Mouse (Mus musculus): Measurements from ENCODE around the gene Trpm3. TPM values are rescaled to one million over a fixed set of nuclear protein-coding genes. Genes with fewer than 3 reads are reported as not detected.

Gene Trpm3
- total RNA-seq, 2 experiments from 2014 or later, result not detected

DNA sequence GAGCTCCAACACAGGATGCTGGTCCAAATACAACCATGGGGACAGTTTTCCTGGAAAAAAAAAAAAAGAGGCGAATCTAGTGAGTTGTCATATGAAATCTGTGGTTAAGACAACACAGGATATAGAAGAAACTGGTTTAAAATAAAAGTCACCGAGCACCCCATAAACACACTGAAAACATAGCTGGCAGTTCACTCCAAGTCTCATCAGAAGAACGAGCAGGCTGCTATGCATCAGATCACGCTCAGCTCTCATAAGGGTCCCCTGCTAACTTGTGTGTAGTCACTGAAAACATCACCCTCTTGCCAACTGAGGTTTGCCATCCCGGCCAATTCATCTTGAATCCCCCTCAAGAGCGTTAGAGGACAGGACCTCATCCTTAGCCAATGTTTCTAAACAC is 476.5 kb downstream of the Trpm3 start:
- no peak for ATAC-seq (replicated peaks; ENCODE audit: poor library complexity, severe bottlenecking)

DNA sequence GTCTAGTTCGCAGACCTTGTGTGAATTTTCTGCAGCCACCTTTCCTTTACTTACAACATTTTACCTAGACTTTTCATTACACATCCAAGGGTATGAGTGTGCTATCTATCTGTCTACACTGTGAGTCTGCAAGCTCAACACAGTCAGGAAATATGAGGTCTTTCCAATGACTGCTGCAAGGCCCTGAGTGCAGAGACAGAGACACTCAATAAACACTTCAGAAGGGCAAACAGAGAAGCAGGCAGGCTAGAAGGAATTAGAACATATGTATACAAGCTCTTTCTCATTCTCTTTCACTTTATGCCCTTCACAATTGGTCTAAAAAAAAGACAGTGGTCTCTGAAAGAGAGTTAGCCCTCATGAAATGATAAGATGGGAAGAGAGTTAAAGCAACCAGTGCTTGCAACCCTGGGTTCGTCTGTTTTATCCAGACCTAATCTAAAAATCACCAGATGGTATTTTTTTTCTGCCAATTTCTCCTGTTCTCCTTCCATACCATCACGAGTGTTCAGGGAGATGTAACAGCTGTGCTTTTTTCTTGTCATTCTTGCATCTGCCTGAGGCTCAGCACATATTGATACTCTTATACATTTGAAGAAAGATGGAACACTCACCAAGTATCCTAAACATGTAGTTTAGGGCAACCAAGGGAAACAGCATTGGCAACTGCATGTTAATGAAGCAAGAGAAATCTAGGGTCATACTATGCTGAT is 486.1 kb downstream of the Trpm3 start:
- no peak for ATAC-seq (replicated peaks; ENCODE audit: poor library complexity, severe bottlenecking)

DNA sequence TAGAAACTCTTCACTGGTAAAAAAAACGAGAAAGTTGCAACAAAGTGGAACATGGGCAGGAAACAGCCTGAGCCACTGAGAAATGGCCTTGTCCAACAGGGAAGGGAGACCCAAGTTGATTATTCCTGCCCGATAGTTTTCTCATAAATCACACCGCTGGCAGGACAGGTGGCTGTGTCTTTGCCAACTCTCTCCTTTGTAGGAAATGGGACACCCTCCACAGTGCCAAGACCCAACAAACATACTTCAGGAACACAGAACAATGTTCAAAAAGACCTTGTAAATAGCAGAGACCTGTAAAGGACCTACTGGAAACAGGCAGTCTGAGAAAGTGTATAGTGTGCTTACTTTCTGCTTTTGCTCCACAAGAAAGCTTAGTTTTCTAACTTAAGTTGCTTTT is 490.0 kb downstream of the Trpm3 start:
- no peak for ATAC-seq (replicated peaks; ENCODE audit: poor library complexity, severe bottlenecking)

DNA sequence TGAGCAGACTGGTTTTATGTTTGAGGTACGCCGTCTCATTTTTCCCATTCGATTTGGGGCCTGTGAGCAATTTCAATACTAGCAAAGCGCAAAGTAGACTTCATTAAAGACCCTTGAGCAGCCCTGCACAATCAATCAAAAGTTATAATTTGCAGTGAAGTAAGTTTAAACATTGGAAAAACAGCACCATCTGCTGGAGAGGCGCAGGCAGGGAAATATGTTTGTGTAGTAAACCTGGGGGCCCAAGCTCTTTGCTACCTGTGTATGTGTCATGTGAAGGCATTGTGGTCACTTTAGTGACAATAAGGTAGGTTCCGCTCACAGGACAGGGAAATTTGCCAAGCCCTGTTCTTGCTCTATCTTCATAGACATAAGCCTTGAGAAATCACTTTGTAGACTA is 492.5 kb downstream of the Trpm3 start:
- no peak for ATAC-seq (replicated peaks; ENCODE audit: poor library complexity, severe bottlenecking)

DNA sequence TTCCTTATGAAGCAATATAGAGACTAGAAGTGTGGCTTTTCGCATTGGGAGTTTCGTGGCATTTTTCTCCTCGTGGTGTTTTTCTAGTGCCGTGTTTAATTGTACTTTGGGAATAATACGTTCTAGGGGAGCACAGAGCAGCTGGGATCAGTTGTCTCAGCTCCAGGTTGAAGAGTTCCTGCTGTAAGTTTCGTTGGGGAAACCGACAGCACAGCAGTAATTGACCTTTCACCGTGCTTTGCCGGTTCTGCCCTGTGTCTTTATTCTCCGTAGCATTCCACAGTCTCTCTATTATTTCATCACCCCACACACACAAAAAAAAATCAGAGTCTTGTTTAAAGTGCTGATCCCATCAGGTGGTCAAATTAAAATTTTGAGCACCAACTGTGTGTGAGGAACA is 496.8 kb downstream of the Trpm3 start:
- ATAC-seq (replicated peaks; ENCODE audit: poor library complexity, severe bottlenecking), result no peak

DNA sequence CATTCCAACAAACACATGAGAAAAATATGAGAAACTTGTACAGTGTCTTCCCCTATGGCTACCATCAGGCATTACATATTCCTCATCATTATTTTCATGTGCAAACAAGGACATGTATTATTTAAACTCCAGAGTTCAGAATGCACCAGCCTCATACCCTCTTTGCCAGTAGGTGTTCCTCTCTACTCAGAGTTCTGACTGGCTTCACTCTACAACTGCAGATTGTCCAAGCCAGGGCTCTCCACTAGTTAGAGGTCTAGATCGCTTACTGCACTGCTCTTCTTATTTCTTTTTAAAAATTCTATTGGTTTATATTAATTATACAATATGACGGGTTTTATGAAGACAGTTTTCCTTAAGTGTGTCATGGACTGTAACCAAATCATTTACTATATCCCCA is 498.9 kb downstream of the Trpm3 start:
- no peak for ATAC-seq (replicated peaks; ENCODE audit: poor library complexity, severe bottlenecking)

- ATAC-seq (replicated peaks; ENCODE audit: poor library complexity, severe bottlenecking), result no peak
These were observed 499.6 kb downstream of the Trpm3 start for GRCm38 (mm10) chr19:22638394-22638954.

DNA sequence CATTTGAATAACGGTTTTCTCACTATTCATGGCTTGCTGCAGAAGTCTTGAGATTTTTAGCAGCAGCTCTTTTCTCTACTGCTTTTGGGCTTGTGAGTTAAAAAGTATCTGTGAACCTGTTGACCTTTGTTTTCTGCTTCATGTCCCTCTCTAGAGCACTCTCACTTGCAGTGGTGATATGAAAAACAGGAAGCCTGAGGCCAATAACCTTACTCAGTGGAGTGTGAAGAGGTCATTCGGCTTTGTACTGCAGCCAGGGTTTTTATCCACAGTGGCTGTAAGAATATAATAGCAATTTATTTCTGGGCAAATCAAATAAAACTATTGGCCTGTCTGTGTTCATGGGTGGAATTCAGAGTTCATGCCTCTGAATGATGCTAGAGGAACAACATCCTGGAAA is 503.3 kb downstream of the Trpm3 start:
- ATAC-seq (replicated peaks; ENCODE audit: poor library complexity, severe bottlenecking), result no peak

DNA sequence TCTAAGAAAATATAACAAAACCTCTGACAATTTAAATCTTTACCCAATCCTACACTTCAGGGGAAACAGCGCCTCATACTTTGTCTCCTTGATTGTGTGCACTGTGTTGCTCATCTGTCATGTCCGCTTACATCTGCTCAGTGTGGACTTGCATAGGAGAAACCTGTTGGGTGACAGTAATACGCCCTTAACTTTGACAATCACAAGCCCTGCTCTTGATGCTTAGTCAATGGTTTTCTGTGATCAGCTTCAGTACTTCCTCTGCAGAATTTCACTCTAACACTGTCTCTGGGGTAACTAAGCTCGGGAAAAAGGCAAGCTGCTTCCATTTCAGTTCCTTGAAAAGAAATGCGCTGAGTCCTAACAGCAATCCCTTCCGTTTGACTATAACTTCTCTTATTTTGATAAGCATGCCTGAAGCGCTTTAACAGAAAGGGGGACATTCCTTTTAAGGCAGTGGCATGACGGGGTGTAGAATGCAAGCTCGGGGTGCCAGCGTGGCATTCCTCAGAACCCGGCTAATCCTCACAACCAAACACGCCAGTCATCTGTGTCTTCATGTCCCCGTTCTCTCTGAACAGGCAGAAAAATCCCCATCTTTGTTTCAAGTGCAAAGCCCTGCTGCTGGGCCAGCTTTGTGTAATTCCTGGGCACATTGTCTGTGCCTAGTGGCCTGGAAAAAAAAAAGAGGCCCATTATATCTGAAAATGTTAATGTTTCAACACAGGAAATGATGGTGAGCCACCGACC is 517.8 kb downstream of the Trpm3 start:
- ATAC-seq (replicated peaks; ENCODE audit: poor library complexity, severe bottlenecking), result no peak

GRCm38 (mm10) chr19:22657251-22657650 is 518.4 kb downstream of the Trpm3 start:
- ATAC-seq (replicated peaks; ENCODE audit: poor library complexity, severe bottlenecking), result no peak

- no peak for ATAC-seq (replicated peaks; ENCODE audit: poor library complexity, severe bottlenecking)
These were observed 526.6 kb downstream of the Trpm3 start for GRCm38 (mm10) chr19:22665401-22665800.

GRCm38 (mm10) chr19:22670222-22670621 is 531.4 kb downstream of the Trpm3 start:
- ATAC-seq (replicated peaks; ENCODE audit: poor library complexity, severe bottlenecking), result no peak

DNA sequence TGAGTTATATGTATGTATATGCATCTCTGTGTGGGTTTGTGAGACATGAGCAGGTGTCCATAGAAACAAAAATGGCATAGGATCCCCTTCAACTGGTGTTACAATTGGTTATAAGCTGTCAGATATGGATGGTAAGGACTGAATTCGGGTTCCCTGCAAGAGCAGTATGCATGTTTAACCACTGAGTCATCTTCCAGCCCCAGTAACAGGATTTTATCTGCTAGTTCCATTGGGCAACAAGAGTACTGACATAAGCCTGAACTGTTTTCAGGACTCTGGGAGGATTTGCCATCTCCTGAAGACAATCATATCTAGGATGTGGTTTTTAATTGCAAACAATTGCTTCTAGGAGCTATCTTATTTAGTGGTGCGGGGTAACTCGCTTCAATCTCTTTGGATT is 534.0 kb downstream of the Trpm3 start:
- no peak for ATAC-seq (replicated peaks; ENCODE audit: poor library complexity, severe bottlenecking)

GRCm38 (mm10) chr19:22676206-22676605 is 537.4 kb downstream of the Trpm3 start:
- ATAC-seq (replicated peaks; ENCODE audit: poor library complexity, severe bottlenecking), result no peak

DNA sequence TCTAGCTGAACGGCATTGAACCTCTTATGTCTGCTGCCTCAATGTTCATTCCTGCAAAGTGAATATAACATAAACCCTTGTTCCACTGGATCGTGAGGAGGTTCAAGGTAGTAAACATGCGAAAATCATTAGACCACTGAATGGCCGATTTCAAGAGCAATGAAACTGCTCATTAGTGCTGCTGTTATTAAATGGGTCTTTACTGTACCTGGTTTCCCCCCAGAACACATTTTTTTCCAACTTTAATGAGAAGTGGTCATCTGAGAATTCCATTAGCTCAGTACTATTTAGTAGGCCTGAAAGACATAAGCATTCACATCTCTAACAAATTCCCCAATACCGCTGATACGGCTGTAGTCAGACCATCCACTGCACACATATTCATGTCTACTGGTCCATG is 543.4 kb downstream of the Trpm3 start:
- no peak for ATAC-seq (replicated peaks; ENCODE audit: poor library complexity, severe bottlenecking)

DNA sequence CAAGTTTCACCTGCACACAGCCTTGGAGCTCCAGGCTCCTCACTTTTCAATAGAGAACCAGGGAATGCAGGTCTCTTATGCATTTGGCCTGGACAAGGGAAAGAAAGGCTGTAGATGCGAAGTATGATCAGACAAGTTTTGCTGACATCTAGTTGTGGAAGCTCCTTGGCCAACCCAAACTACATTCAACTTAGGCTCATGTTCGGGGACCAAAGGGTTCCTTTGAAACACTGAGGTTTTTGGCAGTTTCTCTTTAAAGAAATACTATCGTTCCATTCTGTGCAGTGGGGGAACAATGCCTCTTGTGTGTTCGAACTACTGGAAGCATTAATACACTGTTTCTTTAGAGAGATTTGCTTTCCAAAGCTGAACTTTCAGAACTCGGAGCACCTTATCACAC is 553.1 kb downstream of the Trpm3 start:
- ATAC-seq (replicated peaks; ENCODE audit: poor library complexity, severe bottlenecking), result no peak

DNA sequence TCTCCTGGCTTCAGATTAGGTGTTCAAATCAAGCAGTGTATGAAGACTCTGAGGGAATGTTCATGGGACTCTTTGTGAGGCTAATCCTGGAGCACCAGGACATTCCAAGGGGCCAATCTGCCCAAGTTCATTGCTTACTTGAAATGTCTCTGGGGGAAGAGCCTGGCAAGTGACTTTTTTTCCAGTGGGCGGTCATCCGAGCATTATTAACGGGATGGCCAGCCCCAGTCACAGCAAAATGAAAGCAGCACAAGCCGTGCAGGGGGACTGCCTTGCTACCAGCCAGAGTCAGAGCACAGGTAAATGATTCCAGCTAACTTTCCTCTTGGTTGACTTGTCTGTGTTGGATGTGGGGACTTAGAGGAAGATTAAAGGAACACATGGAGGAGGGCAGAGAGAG is 553.7 kb downstream of the Trpm3 start:
- no peak for ATAC-seq (replicated peaks; ENCODE audit: poor library complexity, severe bottlenecking)

- ATAC-seq (replicated peaks; ENCODE audit: poor library complexity, severe bottlenecking), result no peak
These were observed 554.1 kb downstream of the Trpm3 start for GRCm38 (mm10) chr19:22692956-22693355.

DNA sequence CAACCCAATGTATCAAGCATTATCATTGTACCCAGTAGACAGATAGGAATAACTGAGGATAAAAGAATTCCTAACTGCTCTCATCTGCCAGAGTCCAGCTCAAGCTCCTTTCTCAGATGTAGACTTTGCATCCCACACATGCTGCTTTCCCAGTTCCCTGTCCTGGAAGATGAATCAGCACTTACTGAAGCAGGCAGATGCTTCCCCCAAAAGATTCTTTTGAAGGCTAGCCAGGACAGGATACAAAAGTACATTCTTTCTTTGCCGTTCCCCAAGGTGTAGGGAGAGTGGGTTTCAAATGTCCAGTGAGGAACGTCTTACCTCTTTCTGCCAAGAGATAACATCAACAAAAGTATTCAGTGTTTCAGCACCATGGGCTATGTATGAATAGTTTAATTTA is 556.6 kb downstream of the Trpm3 start:
- ATAC-seq (replicated peaks; ENCODE audit: poor library complexity, severe bottlenecking), result no peak

DNA sequence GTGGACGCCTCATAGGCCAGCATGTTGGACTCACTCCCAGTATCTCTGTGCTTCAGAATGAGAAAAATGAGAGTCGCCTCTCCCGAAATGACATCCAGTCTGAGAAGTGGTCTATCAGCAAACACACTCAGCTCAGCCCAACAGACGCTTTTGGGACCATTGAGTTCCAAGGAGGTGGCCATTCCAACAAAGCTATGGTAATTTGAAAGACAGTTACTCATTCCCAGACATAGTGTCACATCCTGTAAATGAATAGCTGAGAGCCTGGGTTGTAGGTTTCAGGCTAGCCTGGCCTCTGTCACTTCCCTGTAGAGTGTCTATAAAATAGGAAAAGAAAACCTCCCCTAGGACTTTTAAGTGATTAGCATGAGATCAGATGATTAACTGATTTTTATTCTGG is 559.9 kb downstream of the Trpm3 start:
- ATAC-seq (replicated peaks; ENCODE audit: poor library complexity, severe bottlenecking), result no peak

DNA sequence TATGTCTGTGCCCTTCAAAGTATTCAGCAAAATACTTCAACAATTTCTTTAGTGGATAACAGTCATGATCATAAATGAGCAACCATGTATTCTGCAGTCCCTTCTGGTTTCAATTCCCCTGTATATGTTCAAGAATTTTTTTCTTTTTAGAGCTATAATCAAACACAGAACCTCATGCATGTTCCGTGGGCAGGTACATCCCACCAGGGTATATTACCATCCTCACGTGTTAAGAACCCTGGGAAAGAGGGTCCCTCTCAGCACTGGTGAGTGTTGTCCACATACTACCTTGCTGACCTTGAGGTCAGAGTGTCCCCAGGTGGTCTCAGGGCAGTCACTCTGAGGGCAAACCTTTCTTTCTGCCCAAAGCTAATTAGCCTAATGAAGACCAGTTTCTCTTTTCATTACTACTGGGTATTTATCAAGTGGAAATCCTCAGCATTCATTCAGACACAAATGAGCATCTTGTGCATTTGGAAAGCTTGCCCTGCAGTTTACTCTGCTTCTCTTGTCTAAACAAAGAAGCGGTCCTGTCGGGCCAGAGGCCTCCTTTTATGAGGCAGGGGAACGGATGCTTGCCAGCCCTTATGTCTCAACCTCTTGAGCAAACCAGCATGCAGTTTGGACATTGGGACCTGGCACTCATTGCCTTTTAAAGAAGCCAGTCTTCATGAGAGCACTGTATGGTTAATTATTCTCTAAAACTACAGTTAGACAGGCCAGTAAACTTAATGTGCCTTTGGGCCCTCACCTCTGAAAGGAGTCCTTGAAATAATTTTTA is 562.2 kb downstream of the Trpm3 start:
- no peak for ATAC-seq (replicated peaks; ENCODE audit: poor library complexity, severe bottlenecking)

Data from granulocyte monocyte progenitor cell, adult 5-6 weeks (primary cell).